Mouse (Mus musculus): Measurements from ENCODE around the gene Reep1. TPM values are rescaled to one million over a fixed set of nuclear protein-coding genes. Genes with fewer than 3 reads are reported as not detected.

Gene Reep1
- total and polyA plus RNA-seq, 2 experiments from 2014 or later, result 243 to 402 TPM

- no peak for TF ChIP-seq CTCF (IDR thresholded peaks at IDR 0.05; ENCODE audit: low read depth)
- peak; percentile 45 for ATAC-seq
- Histone ChIP-seq H3K27ac (ENCODE audit: low read depth, low read length) (no peak overlapping the region), H3K9ac (no peak overlapping the region), H3K9me3 (ENCODE audit: low read length) (no peaks in the 10 kb centered on the region), H3K36me3 (ENCODE audit: insufficient read depth) (no peaks in the 10 kb centered on the region), H3K27me3 (ENCODE audit: insufficient read depth, low read length) (no peaks in the 10 kb centered on the region), H3K4me2 (ENCODE audit: low read depth) (no peak overlapping the region), H3K4me3 (ENCODE audit: low read depth, low read length) (no peak overlapping the region), H3K4me1 (ENCODE audit: insufficient read depth) (peaks cover 14% of the 10 kb centered on the region; the same call in 1 of the 2 replicates)
- 59% methylated on average over 9 of the region's 9 CpGs for whole genome bisulfite sequencing
- DNase-seq, result no peak
These were observed 38.3 kb downstream of the Reep1 start for GRCm38 (mm10) chr6:71745482-71746234.

GRCm38 (mm10) chr6:71746246-71746645, 38.9 kb downstream of the Reep1 start:
- no peak overlapping the region for H3K4me3 ChIP-seq (ENCODE audit: low read depth, low read length)
- no peaks in the 10 kb centered on the region for H3K9me3 ChIP-seq (ENCODE audit: low read length)
- TF ChIP-seq CTCF (IDR thresholded peaks at IDR 0.05; ENCODE audit: low read depth), result no peak
- no peaks in the 10 kb centered on the region for H3K36me3 ChIP-seq (ENCODE audit: insufficient read depth)
- H3K9ac ChIP-seq, result no peak overlapping the region
- H3K4me1 ChIP-seq (ENCODE audit: insufficient read depth), result 0 out of 2 replicates have a peak, but pooled peaks cover 8% of the 10 kb centered on the region
- DNase-seq, result no peak
- WGBS, result 6% methylated on average over 1 of the region's 1 CpGs
- ATAC-seq, result peak; percentile 32
- H3K27me3 ChIP-seq (ENCODE audit: insufficient read depth, low read length), result no peaks in the 10 kb centered on the region
- peak overlapping the region; percentile 50; the same call in 1 of the 2 replicates for H3K27ac ChIP-seq (ENCODE audit: low read depth, low read length)
- no peak overlapping the region for H3K4me2 ChIP-seq (ENCODE audit: low read depth)

- TF ChIP-seq CTCF (IDR thresholded peaks at IDR 0.05; ENCODE audit: low read depth), result no peak
- Histone ChIP-seq H3K36me3 (ENCODE audit: insufficient read depth) (no peaks in the 10 kb centered on the region), H3K27me3 (ENCODE audit: insufficient read depth, low read length) (no peaks in the 10 kb centered on the region), H3K4me3 (ENCODE audit: low read depth, low read length) (no peak overlapping the region), H3K9me3 (ENCODE audit: low read length) (no peaks in the 10 kb centered on the region), H3K27ac (ENCODE audit: low read depth, low read length) (no peak overlapping the region), H3K4me1 (ENCODE audit: insufficient read depth) (0 out of 2 replicates have a peak, but pooled peaks cover 6% of the 10 kb centered on the region), H3K9ac (no peak overlapping the region), H3K4me2 (ENCODE audit: low read depth) (no peak overlapping the region)
- no peak for DNase-seq
- 79% methylated on average over 8 of the region's 8 CpGs for WGBS
- ATAC-seq, result peak; percentile 20; the same call in 1 of the 2 replicates
These were observed 39.5 kb downstream of the Reep1 start for GRCm38 (mm10) chr6:71746846-71747245.

DNA sequence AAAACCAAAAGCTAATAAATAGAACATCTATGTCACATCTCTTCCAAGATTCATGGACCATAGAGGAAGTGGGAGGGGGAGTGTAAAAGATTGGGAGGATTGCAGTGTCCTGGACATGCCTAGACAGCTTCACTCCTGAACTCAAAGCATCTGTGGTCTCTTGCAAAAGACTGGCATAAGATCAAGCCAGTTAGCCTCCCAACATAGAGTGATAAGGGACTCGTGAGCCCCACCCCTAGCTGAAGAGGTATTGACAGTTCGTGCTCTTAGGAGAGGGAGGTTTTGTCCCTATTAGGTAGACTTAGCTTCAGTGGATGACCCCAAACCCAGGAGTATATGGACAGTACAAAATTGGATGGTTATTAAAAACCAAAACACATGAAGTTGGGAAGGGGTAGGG, 44.2 kb downstream of the Reep1 start:
- H3K9me3 ChIP-seq (ENCODE audit: low read length), result no peaks in the 10 kb centered on the region
- H3K4me2 ChIP-seq (ENCODE audit: low read depth), result no peak overlapping the region
- no peak overlapping the region for H3K27ac ChIP-seq (ENCODE audit: low read depth, low read length)
- no peak for TF ChIP-seq CTCF (IDR thresholded peaks at IDR 0.05; ENCODE audit: low read depth)
- DNase-seq (no peak), ATAC-seq (no peak)
- H3K4me1 ChIP-seq (ENCODE audit: insufficient read depth), result peaks cover 3% of the 10 kb centered on the region; the same call in 1 of the 2 replicates
- H3K4me3 ChIP-seq (ENCODE audit: low read depth, low read length), result no peak overlapping the region
- H3K27me3 ChIP-seq (ENCODE audit: insufficient read depth, low read length), result no peaks in the 10 kb centered on the region
- H3K9ac ChIP-seq, result no peak overlapping the region
- WGBS, result 76% methylated on average over 2 of the region's 2 CpGs
- no peaks in the 10 kb centered on the region; the same call in none of the 2 replicates for H3K36me3 ChIP-seq (ENCODE audit: insufficient read depth)

DNA sequence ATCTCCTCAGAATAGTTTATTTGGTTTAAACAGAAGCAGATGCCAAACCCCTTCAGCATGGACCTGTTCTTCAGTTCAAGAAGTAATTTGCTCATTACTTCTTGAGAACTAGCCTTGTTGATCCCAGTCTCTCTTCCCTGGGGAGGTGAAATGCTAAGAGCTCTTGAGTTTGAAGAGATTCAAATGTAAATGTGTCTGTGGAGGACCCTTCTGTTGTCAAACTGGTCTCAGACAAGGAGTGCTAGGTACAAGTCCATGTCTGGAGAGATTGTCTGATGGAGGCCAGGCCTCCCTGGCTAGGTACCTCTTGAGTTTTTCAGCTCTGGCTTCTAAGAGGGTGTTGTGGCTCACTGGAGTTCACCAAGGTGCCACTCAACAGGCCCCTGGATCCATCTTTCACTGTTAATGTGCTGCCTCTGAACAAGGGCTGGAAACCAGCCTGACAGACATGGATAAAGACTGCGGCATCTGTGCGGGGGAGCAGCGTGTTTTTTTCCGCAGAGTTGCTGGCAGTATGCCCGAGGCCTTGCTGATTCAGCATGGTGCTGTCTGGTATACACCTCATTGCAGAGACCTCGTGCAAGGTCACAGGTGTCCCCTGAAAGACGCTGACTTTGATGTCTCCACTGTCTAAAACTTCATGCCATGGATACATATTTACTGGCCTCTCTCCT, 45.6 kb downstream of the Reep1 start:
- H3K36me3 ChIP-seq (ENCODE audit: insufficient read depth), result peaks cover 4% of the 10 kb centered on the region
- no peak overlapping the region for H3K9ac ChIP-seq
- no peak overlapping the region for H3K27ac ChIP-seq (ENCODE audit: low read depth, low read length)
- ATAC-seq, result no peak
- H3K4me2 ChIP-seq (ENCODE audit: low read depth), result no peak overlapping the region
- no peaks in the 10 kb centered on the region for H3K9me3 ChIP-seq (ENCODE audit: low read length)
- no peak overlapping the region for H3K4me3 ChIP-seq (ENCODE audit: low read depth, low read length)
- no peak for TF ChIP-seq CTCF (IDR thresholded peaks at IDR 0.05; ENCODE audit: low read depth)
- WGBS, result 27% methylated on average over 7 of the region's 7 CpGs
- peak; percentile 41 for DNase-seq
- H3K4me1 ChIP-seq (ENCODE audit: insufficient read depth), result peaks cover 3% of the 10 kb centered on the region; the same call in 1 of the 2 replicates
- no peaks in the 10 kb centered on the region for H3K27me3 ChIP-seq (ENCODE audit: insufficient read depth, low read length)

GRCm38 (mm10) chr6:71757039-71757894, 49.9 kb downstream of the Reep1 start:
- DNase-seq (peak; percentile 37), ATAC-seq (peak; percentile 82)
- WGBS, result 47% methylated on average over 10 of the region's 10 CpGs
- no peak overlapping the region for H3K9ac ChIP-seq
- peaks cover 24% of the 10 kb centered on the region for H3K36me3 ChIP-seq (ENCODE audit: insufficient read depth)
- H3K9me3 ChIP-seq (ENCODE audit: low read length), result no peaks in the 10 kb centered on the region
- no peaks in the 10 kb centered on the region for H3K27me3 ChIP-seq (ENCODE audit: insufficient read depth, low read length)
- TF ChIP-seq CTCF (IDR thresholded peaks at IDR 0.05; ENCODE audit: low read depth), result no peak
- no peak overlapping the region for H3K4me2 ChIP-seq (ENCODE audit: low read depth)
- peaks cover 3% of the 10 kb centered on the region; the same call in 1 of the 2 replicates for H3K4me1 ChIP-seq (ENCODE audit: insufficient read depth)
- no peak overlapping the region for H3K27ac ChIP-seq (ENCODE audit: low read depth, low read length)
- H3K4me3 ChIP-seq (ENCODE audit: low read depth, low read length), result no peak overlapping the region

Data from forebrain, postnatal 0 days (tissue).